15 mouse cellular contexts compared by ENCODE assay signal in the genomic region with DNA sequence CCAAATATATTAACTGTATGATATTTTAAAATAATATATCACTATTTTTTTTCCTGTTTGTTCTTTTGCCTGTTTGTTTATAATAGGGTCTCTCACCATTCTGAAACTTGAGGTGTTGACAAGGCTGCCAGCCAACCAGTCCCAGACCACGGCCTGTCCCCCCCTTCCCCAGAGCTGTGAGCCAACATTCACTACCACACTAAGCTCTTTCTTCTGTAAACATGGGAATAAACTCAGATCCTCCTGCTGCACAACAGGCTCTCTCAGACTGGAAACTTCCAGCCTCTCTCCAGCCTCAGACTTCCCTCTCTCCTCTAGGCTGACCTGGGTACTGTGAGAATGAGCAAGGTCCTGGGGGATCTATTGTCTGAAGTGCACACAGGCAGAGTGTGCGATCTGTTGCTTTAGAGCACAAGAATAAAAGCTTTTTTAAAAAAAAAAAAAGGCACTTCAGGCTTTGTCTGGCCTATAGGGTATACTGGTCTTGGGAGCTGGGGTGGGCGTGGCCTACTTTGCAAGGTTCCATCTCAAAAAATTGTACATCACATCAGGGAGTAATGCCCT.
DNase-seq lines count a peak whose midpoint lies in the region; ATAC-seq and TF ChIP-seq lines count a peak whose summit lies in the region.
"Had no signal": no experiment of that assay in that cellular context is flagged by ENCODE, and none has a peak within 500 bp of the region (broad histone marks: within the 10 kb centered on the region; RNA-seq: fewer than 3 reads in every experiment).

No protein-coding gene starts in this region.

- no peak for ATAC-seq in hindbrain, embryonic 14.5 days (ENCODE audit: low FRiP score)
- no peak for ATAC-seq in embryonic facial prominence, embryonic 13.5 days (ENCODE audit: insufficient number of reproducible peaks, insufficient read depth, low FRiP score, low TSS enrichment, low read depth)
- ATAC-seq in forebrain, postnatal 0 days: peak; percentile 62
- no peak for ATAC-seq in midbrain, embryonic 14.5 days (ENCODE audit: low FRiP score, low TSS enrichment)
- ATAC-seq: intestine, postnatal 0 days had no signal

- peak; percentile 33 for DNase-seq in hindbrain, embryonic 10.5 days (ENCODE audit: low spot score)
- no peak for DNase-seq in hindbrain, embryonic 14.5 days (ENCODE audit: low spot score)
- DNase-seq in forebrain, postnatal 0 days: no peak
- no peak for DNase-seq in midbrain, embryonic 14.5 days
- DNase-seq in T-cell, adult 2 months (ENCODE audit: low spot score): no peak
- DNase-seq in frontal cortex, postnatal 36 days (ENCODE audit: low spot score in 2 of 2): no peak
- DNase-seq in cerebellum, adult 9-11 months: no peak
- DNase-seq: cerebellum, adult 8-10 months; gastrocnemius, postnatal 25 days; kidney, postnatal 10 days; liver; lung, postnatal 10 days; right cerebral cortex, postnatal 4 days had no signal

- no peaks in the 10 kb centered on the region for H3K36me3 ChIP-seq in hindbrain, embryonic 10.5 days
- no peaks in the 10 kb centered on the region for H3K36me3 ChIP-seq in hindbrain, embryonic 14.5 days (replicated peaks; ENCODE audit: control insufficient read depth, insufficient read depth)
- H3K36me3 ChIP-seq in embryonic facial prominence, embryonic 13.5 days: no peaks in the 10 kb centered on the region
- no peaks in the 10 kb centered on the region for H3K36me3 ChIP-seq in forebrain, postnatal 0 days (ENCODE audit: insufficient read depth)
- no peaks in the 10 kb centered on the region for H3K36me3 ChIP-seq in midbrain, embryonic 14.5 days (ENCODE audit: control insufficient read depth, insufficient read depth, low read length)

- no peak overlapping the region for H3K9ac ChIP-seq in hindbrain, embryonic 14.5 days
- no peak overlapping the region for H3K9ac ChIP-seq in embryonic facial prominence, embryonic 13.5 days
- H3K9ac ChIP-seq in forebrain, postnatal 0 days: no peak overlapping the region
- H3K9ac ChIP-seq in midbrain, embryonic 14.5 days (replicated peaks; ENCODE audit: low read length): no peak overlapping the region

- H3K27me3 ChIP-seq in hindbrain, embryonic 10.5 days (ENCODE audit: insufficient read depth, poor library complexity, severe bottlenecking): peaks cover 7% of the 10 kb centered on the region; the same call in 1 of the 2 replicates
- no peaks in the 10 kb centered on the region for H3K27me3 ChIP-seq in hindbrain, embryonic 14.5 days (ENCODE audit: control insufficient read depth, insufficient read depth, low read length)
- H3K27me3 ChIP-seq in embryonic facial prominence, embryonic 13.5 days: no peaks in the 10 kb centered on the region
- H3K27me3 ChIP-seq in forebrain, postnatal 0 days (ENCODE audit: insufficient read depth, low read length): no peaks in the 10 kb centered on the region
- no peaks in the 10 kb centered on the region for H3K27me3 ChIP-seq in midbrain, embryonic 14.5 days (ENCODE audit: control insufficient read depth, insufficient read depth, low read length)

- WGBS in hindbrain, embryonic 10.5 days: 43% methylated on average over 3 of the region's 3 CpGs
- 36% methylated on average over 3 of the region's 3 CpGs for WGBS in hindbrain, embryonic 14.5 days
- WGBS in embryonic facial prominence, embryonic 13.5 days: 70% methylated on average over 3 of the region's 3 CpGs
- 35% methylated on average over 3 of the region's 3 CpGs for WGBS in forebrain, postnatal 0 days
- 43% methylated on average over 3 of the region's 3 CpGs for WGBS in midbrain, embryonic 14.5 days

- H3K27ac ChIP-seq in hindbrain, embryonic 10.5 days: peak overlapping the region; percentile 81
- H3K27ac ChIP-seq in hindbrain, embryonic 14.5 days: no peak overlapping the region
- H3K27ac ChIP-seq in embryonic facial prominence, embryonic 13.5 days: peak overlapping the region; percentile 22; the same call in 1 of the 2 replicates
- 0 out of 2 replicates have a peak overlapping the region, but pooled peaks have one; percentile 29 for H3K27ac ChIP-seq in forebrain, postnatal 0 days (ENCODE audit: low read depth, low read length)
- 0 out of 2 replicates have a peak overlapping the region, but pooled peaks have one; percentile 38 for H3K27ac ChIP-seq in midbrain, embryonic 14.5 days (replicated peaks; ENCODE audit: low read depth, low read length)

- H3K9me3 ChIP-seq in hindbrain, embryonic 10.5 days: no peaks in the 10 kb centered on the region
- H3K9me3 ChIP-seq in hindbrain, embryonic 14.5 days (ENCODE audit: control insufficient read depth, low read length): no peaks in the 10 kb centered on the region
- H3K9me3 ChIP-seq in embryonic facial prominence, embryonic 13.5 days: no peaks in the 10 kb centered on the region
- no peaks in the 10 kb centered on the region for H3K9me3 ChIP-seq in forebrain, postnatal 0 days (ENCODE audit: low read length)
- H3K9me3 ChIP-seq in midbrain, embryonic 14.5 days (ENCODE audit: control insufficient read depth, low read length): no peaks in the 10 kb centered on the region

- peaks cover 49% of the 10 kb centered on the region for H3K4me1 ChIP-seq in hindbrain, embryonic 10.5 days (replicated peaks)
- H3K4me1 ChIP-seq in hindbrain, embryonic 14.5 days (replicated peaks; ENCODE audit: control insufficient read depth, insufficient read depth, low read length): peaks cover 4% of the 10 kb centered on the region
- H3K4me1 ChIP-seq in embryonic facial prominence, embryonic 13.5 days: peaks cover 9% of the 10 kb centered on the region
- 0 out of 2 replicates have a peak, but pooled peaks cover 6% of the 10 kb centered on the region for H3K4me1 ChIP-seq in forebrain, postnatal 0 days (ENCODE audit: insufficient read depth)
- H3K4me1 ChIP-seq in midbrain, embryonic 14.5 days (ENCODE audit: control insufficient read depth, insufficient read depth, low read length): peaks cover 14% of the 10 kb centered on the region

- no peak for TF ChIP-seq CTCF in forebrain, postnatal 0 days (IDR thresholded peaks at IDR 0.05; ENCODE audit: low read depth)

- H3K4me3 ChIP-seq in hindbrain, embryonic 10.5 days: no peak overlapping the region
- no peak overlapping the region for H3K4me3 ChIP-seq in hindbrain, embryonic 14.5 days (replicated peaks; ENCODE audit: low read length)
- no peak overlapping the region for H3K4me3 ChIP-seq in embryonic facial prominence, embryonic 13.5 days
- H3K4me3 ChIP-seq in forebrain, postnatal 0 days (ENCODE audit: low read depth, low read length): no peak overlapping the region
- H3K4me3 ChIP-seq in midbrain, embryonic 14.5 days (replicated peaks; ENCODE audit: low read depth, low read length): no peak overlapping the region

- H3K4me2 ChIP-seq in hindbrain, embryonic 14.5 days (replicated peaks): no peak overlapping the region
- no peak overlapping the region for H3K4me2 ChIP-seq in embryonic facial prominence, embryonic 13.5 days
- H3K4me2 ChIP-seq in forebrain, postnatal 0 days (ENCODE audit: low read depth): no peak overlapping the region
- H3K4me2 ChIP-seq in midbrain, embryonic 14.5 days (ENCODE audit: low read length): no peak overlapping the region
